Mouse (Mus musculus) liver, postnatal 0 days (tissue): ENCODE data around the gene Rplp0.

Experiments
- CTCF ChIP-seq: sonication (generic); IDR thresholded peaks from 2 replicates; pipeline ENCODE4 v1.5.1; 2016; ENCODE audit warnings: antibody characterized with exemption, low read depth
- EP300 ChIP-seq: IDR thresholded peaks from 2 replicates; pipeline ENCODE4 v1.6.1; 2016; ENCODE audit warnings: antibody characterized with exemption, low read depth, mild to moderate bottlenecking

- no peak for TF ChIP-seq CTCF
- TF ChIP-seq EP300, result no peak
Observed at GRCm38 (mm10) chr5:115574992-115575391, 15.7 kb downstream of the Rplp0 start.
